Mouse (Mus musculus) Muller cell, postnatal 12 days (primary cell): ENCODE data around the gene Vmn2r62.
"Not testable (repeated sequence)": the region's sequence is repeated elsewhere in the genome, so short reads cannot be mapped to it uniquely, and the experiment has no call there.

Experiments used
- DNase-seq: peaks from one replicate; pipeline ENCODE4 v3.0.0-alpha.2; 2015; ENCODE audit errors: inconsistent ontology term

The Vmn2r62 gene

DNA sequence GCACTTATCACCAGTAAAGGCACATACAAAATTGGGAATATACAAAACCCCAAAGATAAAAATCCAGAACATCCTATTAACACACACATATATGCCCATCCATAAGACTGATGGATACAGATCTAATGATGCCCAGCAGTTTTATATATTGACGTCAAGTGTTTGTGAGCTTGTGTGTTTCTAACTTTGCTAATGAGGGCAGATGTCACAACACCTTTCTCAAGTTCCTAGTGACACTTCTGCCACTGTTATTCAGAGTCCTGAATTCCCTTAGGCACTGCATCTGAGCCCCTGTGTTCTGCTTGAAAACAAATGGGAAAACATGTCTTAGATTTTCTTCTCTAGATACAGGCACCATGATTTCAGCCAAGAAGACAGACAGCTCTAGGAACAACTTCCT, at the start of gene Vmn2r62:
Vmn2r62 (minus strand) TSS at position 101 of the 400 bp plus-strand sequence.
- not testable (repeated sequence) for DNase-seq

DNA sequence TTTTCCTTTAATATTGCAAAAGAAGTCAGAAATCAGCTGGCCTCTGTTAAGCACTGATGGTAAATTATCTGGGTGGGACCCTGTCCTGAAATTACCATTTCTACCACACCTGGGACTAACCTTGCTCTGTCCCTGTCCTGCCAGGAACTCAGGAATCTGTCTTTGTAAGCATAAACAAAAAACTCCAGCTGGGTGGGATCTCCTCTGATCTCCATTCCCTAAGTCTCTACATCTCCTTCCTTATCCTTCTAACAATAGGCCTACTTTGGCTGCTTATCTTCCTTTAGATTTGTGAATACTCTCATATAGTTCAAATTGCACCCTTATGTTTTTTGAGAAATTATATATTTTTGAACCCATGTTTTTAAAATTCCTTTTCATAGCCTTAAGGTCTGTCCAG, 45.0 kb upstream of the Vmn2r62 start:
- DNase-seq: not testable (repeated sequence)

DNA sequence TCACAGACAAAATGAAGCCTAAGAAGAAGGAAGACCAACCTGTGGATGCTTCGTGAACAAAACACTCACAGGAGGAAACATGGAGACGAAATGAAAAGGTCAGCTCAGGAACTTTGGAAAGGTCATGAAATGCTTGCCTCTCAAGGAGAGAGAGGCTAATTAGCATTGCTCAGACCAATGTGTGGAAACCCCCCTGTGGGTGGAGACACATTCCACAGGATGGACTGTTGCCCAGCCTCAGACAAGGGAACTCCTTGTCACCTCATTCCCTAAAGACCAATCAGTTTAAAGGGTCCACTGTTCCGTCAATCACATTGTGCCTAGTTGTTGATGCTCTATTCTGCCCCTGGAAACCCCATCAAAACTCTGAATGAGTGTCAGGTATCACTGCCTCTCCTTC, 38.9 kb upstream of the Vmn2r62 start:
- no peak for DNase-seq

DNA sequence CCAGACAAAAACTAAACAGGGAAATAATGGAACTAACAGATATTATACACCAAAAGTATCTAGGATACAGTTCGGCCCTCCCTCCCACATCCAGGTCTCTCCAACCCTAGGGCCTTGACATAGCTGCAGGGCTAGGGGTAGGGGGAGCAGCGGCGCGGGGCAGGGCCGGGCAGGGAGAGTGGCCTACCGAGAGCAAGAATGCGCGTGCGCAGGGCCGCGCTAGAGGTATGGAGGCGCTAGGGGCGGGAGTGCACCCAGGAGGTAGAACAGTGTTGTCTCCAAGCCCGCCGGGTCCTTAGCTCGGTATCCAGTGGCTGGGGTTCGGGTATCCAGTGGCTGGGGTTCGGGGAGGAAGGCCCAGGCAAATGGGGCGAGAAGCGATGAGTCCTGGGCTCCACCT, 43.5 kb downstream of the Vmn2r62 start:
- no peak for DNase-seq

DNA sequence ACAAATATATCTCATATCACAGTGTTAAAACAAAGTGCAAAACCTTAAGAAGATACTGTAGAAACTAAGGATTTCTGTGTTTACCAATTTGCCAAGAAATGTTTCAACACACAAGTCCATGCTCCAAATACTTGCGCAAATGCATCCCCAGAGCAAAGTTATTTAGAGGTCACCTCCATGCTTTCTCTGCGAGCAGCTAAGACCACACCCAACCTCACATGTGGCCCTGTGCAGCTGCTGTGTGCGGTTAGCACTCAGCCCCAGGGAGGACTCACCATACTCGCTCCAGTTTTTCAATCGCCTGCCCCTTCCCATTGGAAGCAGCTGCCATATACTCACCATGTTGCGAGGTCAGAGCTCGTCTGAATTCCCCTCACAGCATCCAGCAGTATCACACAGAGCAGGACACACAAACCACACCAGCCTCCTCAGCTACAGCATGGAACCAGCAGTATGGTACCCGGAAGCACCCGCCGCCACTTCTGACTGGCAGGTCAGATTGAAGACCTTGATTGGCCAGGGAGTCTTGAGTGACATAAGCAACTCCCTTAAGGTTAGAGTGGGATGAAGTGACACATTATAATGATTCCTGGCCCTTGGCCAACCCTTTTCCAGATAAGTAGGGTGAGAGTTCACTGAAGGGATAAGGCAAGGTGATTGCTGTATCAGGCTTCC, 54.7 kb downstream of the Vmn2r62 start:
- no peak for DNase-seq

DNA sequence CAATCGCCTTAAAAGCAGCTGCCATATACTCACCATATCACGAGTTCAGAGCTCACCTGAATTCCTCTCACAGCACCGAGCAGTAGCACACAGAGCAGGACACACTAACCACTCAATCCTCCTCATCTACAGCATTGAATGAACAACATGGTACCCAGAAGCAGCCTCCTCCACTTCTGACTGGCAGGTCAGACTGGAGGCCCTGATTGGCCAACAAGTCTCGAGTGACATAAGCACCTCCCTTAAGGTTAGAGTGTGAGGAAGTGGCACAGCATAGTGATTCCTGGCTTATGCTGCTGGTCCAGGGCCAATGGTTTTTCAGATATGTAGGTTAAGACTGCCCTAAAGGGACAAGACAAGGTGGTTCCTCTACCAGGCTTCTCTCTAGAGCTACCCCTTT, 66.4 kb downstream of the Vmn2r62 start, which contains the start of gene Gm17067:
Gm17067 (minus strand) TSS at position 101 of the 400 bp plus-strand sequence.
- not testable (repeated sequence) for DNase-seq
